Mouse (Mus musculus) right cerebral cortex, adult 18-20 months (tissue): ENCODE data around the gene Omt2a.
"Not testable (repeated sequence)": the region's sequence is repeated elsewhere in the genome, so short reads cannot be mapped to it uniquely, and the experiment has no call there.

ENCODE experiments used
- DNase-seq: peaks from one replicate; pipeline ENCODE4 v3.0.0; 2022; ENCODE audit warnings: mixed read lengths

Gene Omt2a

GRCm38 (mm10) chr9:78296089-78296488 is 18.5 kb downstream of the Omt2a start:
- peak; percentile 12 for DNase-seq

- DNase-seq = not testable (repeated sequence)
Measured at GRCm38 (mm10) chr9:78294781-78295180, 19.8 kb downstream of the Omt2a start.

- DNase-seq = not testable (repeated sequence)
Measured at GRCm38 (mm10) chr9:78293683-78294082, 20.9 kb downstream of the Omt2a start.

- not testable (repeated sequence) for DNase-seq
Measured at GRCm38 (mm10) chr9:78292462-78292861, 22.1 kb downstream of the Omt2a start.

DNA sequence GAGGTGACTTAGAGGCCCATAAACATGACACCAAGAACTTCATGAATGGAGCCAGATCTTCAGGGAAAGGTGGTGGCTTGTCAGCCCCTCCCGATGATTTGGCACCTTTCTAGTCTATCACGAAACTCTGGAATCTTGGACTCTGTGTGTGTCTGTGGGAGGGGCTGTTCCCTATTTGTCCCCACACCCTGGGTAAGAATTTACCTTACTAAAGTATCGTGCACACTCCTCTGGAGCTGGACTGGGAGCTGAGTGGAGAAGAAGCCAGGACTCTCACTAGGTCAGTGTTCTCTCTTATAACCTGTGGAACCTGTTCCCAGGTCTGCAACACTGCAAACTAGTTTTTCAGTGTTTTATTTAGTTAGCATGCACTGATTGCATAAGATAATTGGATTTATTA is 24.9 kb downstream of the Omt2a start, which contains the start of gene Gm10639:
TSS of gene Gm10639 (plus strand) at position 201 of the 400 bp plus-strand sequence.
- not testable (repeated sequence) for DNase-seq

DNA sequence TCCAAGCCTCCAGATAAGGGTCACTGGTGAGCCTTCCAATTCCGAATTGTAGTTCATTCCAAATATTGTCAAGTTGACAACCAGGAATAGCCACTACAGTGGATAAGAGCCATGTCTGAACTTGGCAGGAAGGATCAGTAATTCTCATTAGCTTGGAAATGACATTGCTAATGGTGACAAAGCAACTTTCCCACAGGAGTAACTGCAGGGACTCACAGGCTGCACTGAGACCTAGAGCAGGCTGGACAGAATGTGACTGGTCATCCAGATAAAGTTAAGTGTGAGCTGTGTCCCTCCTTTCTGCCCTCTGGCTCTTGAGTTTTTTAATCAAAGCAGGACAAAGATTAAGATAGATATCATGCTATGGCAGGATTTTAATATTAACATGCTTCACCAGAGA is 25.5 kb downstream of the Omt2a start:
- DNase-seq = not testable (repeated sequence)

GRCm38 (mm10) chr9:78282002-78282711 is 32.4 kb downstream of the Omt2a start:
- DNase-seq = not testable (repeated sequence)

DNA sequence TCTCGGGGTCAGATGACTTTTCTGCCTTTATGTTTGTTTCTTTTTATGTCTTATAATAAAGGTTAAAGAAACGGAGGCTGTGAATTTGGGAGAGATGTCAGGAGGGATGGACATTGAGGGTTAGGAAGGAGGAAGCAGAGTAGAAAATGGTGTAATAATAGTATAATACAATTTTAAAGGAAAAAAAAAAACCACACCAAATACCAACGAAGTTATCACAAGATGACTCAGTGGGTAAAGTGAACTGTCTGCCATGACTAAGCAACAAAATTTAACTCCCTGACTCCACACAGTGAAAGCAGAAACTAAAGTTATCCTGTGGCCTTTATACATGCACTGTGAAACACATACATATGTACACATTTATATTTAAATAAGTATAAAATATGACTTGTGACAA is 43.7 kb downstream of the Omt2a start:
- DNase-seq = not testable (repeated sequence)
